Comparison of ENCODE assay signal across 8 mouse cellular contexts in the genomic region with DNA sequence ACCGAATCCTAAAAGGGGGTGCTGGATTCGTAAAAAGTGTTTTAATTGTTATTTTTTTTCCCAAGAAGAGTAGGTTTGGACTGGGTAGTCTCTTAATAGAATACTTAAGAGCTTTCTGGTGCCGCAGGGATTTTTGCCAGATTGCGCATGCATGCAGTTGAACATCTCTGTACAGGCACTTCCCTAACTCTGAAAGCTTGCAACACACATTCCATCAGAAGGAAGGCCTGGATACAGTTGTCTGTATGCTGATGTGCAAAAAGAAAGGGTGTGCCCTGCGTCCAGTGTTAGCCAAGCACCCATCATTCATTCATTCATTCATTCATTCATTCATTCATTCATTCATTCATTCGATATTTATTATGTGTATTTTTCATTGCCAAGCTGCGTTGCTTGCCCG. TPM values are rescaled to one million over a fixed set of nuclear protein-coding genes. Genes with fewer than 3 reads are reported as not detected.
DNase-seq lines count a peak whose midpoint lies in the region; ATAC-seq and TF ChIP-seq lines count a peak whose summit lies in the region.

No protein-coding gene starts in this region.

- H3K27me3 ChIP-seq in heart, embryonic 15.5 days, result no peaks in the 10 kb centered on the region
- H3K27me3 ChIP-seq in lung, embryonic 14.5 days (ENCODE audit: insufficient read depth, low read length), result no peaks in the 10 kb centered on the region
- H3K27me3 ChIP-seq in stomach, embryonic 14.5 days (ENCODE audit: control insufficient read depth, insufficient read depth, low read length), result no peaks in the 10 kb centered on the region

- peak overlapping the region; percentile 98 for H3K9ac ChIP-seq in heart, embryonic 15.5 days
- H3K9ac ChIP-seq in lung, embryonic 14.5 days, result peak overlapping the region; percentile 93
- H3K9ac ChIP-seq in stomach, embryonic 14.5 days (replicated peaks; ENCODE audit: low read depth, low read length), result peak overlapping the region; percentile 84

- peak overlapping the region; percentile 99 for H3K4me3 ChIP-seq in left cerebral cortex, adult 2 months
- H3K4me3 ChIP-seq in heart, embryonic 15.5 days, result peak overlapping the region; percentile 99
- peak overlapping the region; percentile 99 for H3K4me3 ChIP-seq in lung, embryonic 14.5 days (ENCODE audit: low read depth, low read length)
- peak overlapping the region; percentile 97 for H3K4me3 ChIP-seq in stomach, embryonic 14.5 days (ENCODE audit: low read depth, low read length)

- intact Hi-C loops in left cerebral cortex, adult 2 months (cut with DNase I), result loop anchor here (2.0 to 5.0 kb wide), 4 partner anchors 23 to 115 kb away; partner anchors contain the start of gene Psmc3

- WGBS in heart, embryonic 15.5 days, result 43% methylated on average over 8 of the region's 8 CpGs
- 40% methylated on average over 8 of the region's 8 CpGs for WGBS in lung, embryonic 14.5 days
- 43% methylated on average over 8 of the region's 8 CpGs for WGBS in stomach, embryonic 14.5 days

- no peaks in the 10 kb centered on the region for H3K36me3 ChIP-seq in heart, embryonic 15.5 days
- no peaks in the 10 kb centered on the region for H3K36me3 ChIP-seq in lung, embryonic 14.5 days (ENCODE audit: insufficient read depth)
- no peaks in the 10 kb centered on the region for H3K36me3 ChIP-seq in stomach, embryonic 14.5 days (ENCODE audit: control insufficient read depth, insufficient read depth, low read length)

- DNase-seq in left cerebral cortex, adult 2 months (ENCODE audit: extremely low spot score in 1 of 2, low spot score in 2 of 2), result no peak
- DNase-seq in left cerebral cortex, adult 18-20 months (ENCODE audit: low spot score in 2 of 2), result no peak
- peak; percentile 41 for DNase-seq in brain, adult 2 months (ENCODE audit: low read depth, low spot score)
- DNase-seq in lung, embryonic 14.5 days, result peak; percentile 46
- no peak for DNase-seq in T-cell, adult 2 months (ENCODE audit: low spot score)
- DNase-seq in frontal cortex, postnatal 14 days (ENCODE audit: low spot score in 2 of 2), result no peak

- peak overlapping the region; percentile 80 for H3K27ac ChIP-seq in left cerebral cortex, adult 2 months
- H3K27ac ChIP-seq in heart, embryonic 15.5 days, result peak overlapping the region; percentile 97
- H3K27ac ChIP-seq in lung, embryonic 14.5 days (ENCODE audit: low read depth), result peak overlapping the region; percentile 92
- peak overlapping the region; percentile 96; the same call in 1 of the 2 replicates for H3K27ac ChIP-seq in stomach, embryonic 14.5 days (ENCODE audit: low read length)

- peaks cover 29% of the 10 kb centered on the region for H3K4me1 ChIP-seq in heart, embryonic 15.5 days (replicated peaks)
- peaks cover 16% of the 10 kb centered on the region for H3K4me1 ChIP-seq in lung, embryonic 14.5 days (ENCODE audit: insufficient read depth)
- peaks cover 11% of the 10 kb centered on the region for H3K4me1 ChIP-seq in stomach, embryonic 14.5 days (ENCODE audit: control insufficient read depth, insufficient read depth, low read length)

- H3K4me2 ChIP-seq in heart, embryonic 15.5 days, result peak overlapping the region; percentile 76
- peak overlapping the region; percentile 75 for H3K4me2 ChIP-seq in lung, embryonic 14.5 days
- peak overlapping the region; percentile 38 for H3K4me2 ChIP-seq in stomach, embryonic 14.5 days (replicated peaks; ENCODE audit: low read depth, low read length)

- ATAC-seq in heart, embryonic 15.5 days (replicated peaks; ENCODE audit: insufficient number of reproducible peaks, insufficient read depth, low FRiP score, low read depth), result no peak
- peak; percentile 54 for ATAC-seq in lung, embryonic 14.5 days (ENCODE audit: insufficient read depth)
- ATAC-seq in stomach, embryonic 14.5 days (ENCODE audit: insufficient number of reproducible peaks, insufficient read depth, low FRiP score, low read depth), result no peak

- TF ChIP-seq CTCF in left cerebral cortex, adult 2 months (IDR thresholded peaks at IDR 0.05), result no peak
- no peak for TF ChIP-seq CTCF in lung, embryonic 14.5 days (IDR thresholded peaks at IDR 0.05; ENCODE audit: low read depth)

- no peaks in the 10 kb centered on the region for H3K9me3 ChIP-seq in heart, embryonic 15.5 days (replicated peaks)
- no peaks in the 10 kb centered on the region for H3K9me3 ChIP-seq in lung, embryonic 14.5 days (ENCODE audit: low read depth, low read length)
- no peaks in the 10 kb centered on the region for H3K9me3 ChIP-seq in stomach, embryonic 14.5 days (ENCODE audit: control insufficient read depth, low read depth, low read length)

RNA-seq across cellular contexts. Expression of gene Celf1, which starts 0.4 kb away (rescaled TPM):
- total RNA-seq in left cerebral cortex, adult 2 months (2021), result 100 to 1,000 TPM; 146 to 149 TPM
- 100 to 1,000 TPM; 132 to 148 TPM for total RNA-seq in left cerebral cortex, adult 18-20 months (2021)
- polyA plus RNA-seq in heart, embryonic 15.5 days (2015; fragmentation: Nextera tagmentation; extraction: Ambion mirVana), result 98.2 and 98.3 TPM in 2 replicates
- 65.0 and 68.0 TPM in 2 replicates for polyA plus RNA-seq in lung, embryonic 14.5 days (2014; fragmentation: Nextera tagmentation; extraction: Ambion mirVana)
- 71.0 and 75.1 TPM in 2 replicates for polyA plus RNA-seq in stomach, embryonic 14.5 days (2014; fragmentation: Nextera tagmentation; extraction: Ambion mirVana)

RNA-seq across cellular contexts. Expression of gene Ndufs3, which starts 35.1 kb away (rescaled TPM):
- total RNA-seq in left cerebral cortex, adult 2 months (2021), result 100 to 1,000 TPM; 217 to 242 TPM
- total RNA-seq in left cerebral cortex, adult 18-20 months (2021), result 100 to 1,000 TPM; 253 to 266 TPM
- 355 and 388 TPM in 2 replicates for polyA plus RNA-seq in heart, embryonic 15.5 days (2015; fragmentation: Nextera tagmentation; extraction: Ambion mirVana)
- 186 and 198 TPM in 2 replicates for polyA plus RNA-seq in lung, embryonic 14.5 days (2014; fragmentation: Nextera tagmentation; extraction: Ambion mirVana)
- 216 and 220 TPM in 2 replicates for polyA plus RNA-seq in stomach, embryonic 14.5 days (2014; fragmentation: Nextera tagmentation; extraction: Ambion mirVana)

RNA-seq across cellular contexts. Expression of gene Kbtbd4, which starts 35.2 kb away (rescaled TPM):
- total RNA-seq in left cerebral cortex, adult 2 months (2021), result 10 to 100 TPM; 36.5 to 41.2 TPM
- total RNA-seq in left cerebral cortex, adult 18-20 months (2021), result 10 to 100 TPM; 48.0 to 57.1 TPM
- 22.5 and 29.2 TPM in 2 replicates for polyA plus RNA-seq in heart, embryonic 15.5 days (2015; fragmentation: Nextera tagmentation; extraction: Ambion mirVana)
- polyA plus RNA-seq in lung, embryonic 14.5 days (2014; fragmentation: Nextera tagmentation; extraction: Ambion mirVana), result 28.7 and 32.5 TPM in 2 replicates
- 30.3 and 37.0 TPM in 2 replicates for polyA plus RNA-seq in stomach, embryonic 14.5 days (2014; fragmentation: Nextera tagmentation; extraction: Ambion mirVana)

RNA-seq across cellular contexts. Expression of gene C1qtnf4, which starts 54.1 kb away (rescaled TPM):
- 100 to 1,000 TPM; 259 to 287 TPM for total RNA-seq in left cerebral cortex, adult 2 months (2021)
- 100 to 1,000 TPM; 275 to 295 TPM for total RNA-seq in left cerebral cortex, adult 18-20 months (2021)
- 11.4 and 14.5 TPM in 2 replicates for polyA plus RNA-seq in heart, embryonic 15.5 days (2015; fragmentation: Nextera tagmentation; extraction: Ambion mirVana)
- polyA plus RNA-seq in lung, embryonic 14.5 days (2014; fragmentation: Nextera tagmentation; extraction: Ambion mirVana), result 3.1 and 3.6 TPM in 2 replicates
- polyA plus RNA-seq in stomach, embryonic 14.5 days (2014; fragmentation: Nextera tagmentation; extraction: Ambion mirVana), result 10.8 and 12.9 TPM in 2 replicates

Comparison
In these comparisons a context has a peak if more than half of its experiments do, and no peak if none do; other contexts are left out.
1. DNase-seq: peak in brain, adult 2 months (single experiment) and lung, embryonic 14.5 days (single experiment); none in left cerebral cortex, adult 2 months (0 of 2), left cerebral cortex, adult 18-20 months (0 of 2), T-cell, adult 2 months (single experiment) and frontal cortex, postnatal 14 days (0 of 2).
2. Peak in every context shown above with its lines, with median percentiles within 50 percentile points of each other: H3K27ac ChIP-seq, H3K4me3 ChIP-seq, H3K4me2 ChIP-seq and H3K9ac ChIP-seq.